Mouse (Mus musculus) left cerebral cortex, adult 8-10 months (tissue): ENCODE data around the gene Ddx10. TPM values are rescaled to one million over a fixed set of nuclear protein-coding genes. Genes with fewer than 3 reads are reported as not detected.

Experiments
- DNase-seq, 2 experiments: peaks; one replicate each; pipeline ENCODE4 v3.0.0; 2022; ENCODE audit warnings: low spot score in 2 of 2
- total RNA-seq, 4 experiments: library from RNA; stranded (reverse); gene quantifications; 2 replicates each; pipeline ENCODE4 v1.2.4; 2022

The Ddx10 gene
- 10 to 100 TPM; 20.0 to 22.1 (median 21.0) TPM for total RNA-seq

GRCm38 (mm10) chr9:53247953-53248397, at the start of gene Ddx10:
Gene Ddx10 (minus strand): TSS chr9:53248053.
- DNase-seq = peak; percentile 96 to 97

GRCm38 (mm10) chr9:53292833-53293232, 45.0 kb upstream of the Ddx10 start:
- DNase-seq = no peak

GRCm38 (mm10) chr9:53290006-53290405, 42.2 kb upstream of the Ddx10 start:
- no peak for DNase-seq

GRCm38 (mm10) chr9:53286793-53287192, 38.9 kb upstream of the Ddx10 start:
- DNase-seq = no peak

- no peak for DNase-seq
Measured at GRCm38 (mm10) chr9:53278997-53279396, 31.1 kb upstream of the Ddx10 start.

- no peak for DNase-seq
Measured at GRCm38 (mm10) chr9:53276381-53276780, 28.5 kb upstream of the Ddx10 start.

- DNase-seq = no peak
Measured at GRCm38 (mm10) chr9:53272714-53273113, 24.9 kb upstream of the Ddx10 start.

- no peak for DNase-seq
Measured at GRCm38 (mm10) chr9:53272207-53272606, 24.4 kb upstream of the Ddx10 start.

- DNase-seq = no peak
Measured at GRCm38 (mm10) chr9:53271281-53272022, 23.6 kb upstream of the Ddx10 start.

GRCm38 (mm10) chr9:53269466-53269755, 21.6 kb upstream of the Ddx10 start:
- no peak for DNase-seq

GRCm38 (mm10) chr9:53268731-53269465, 21.0 kb upstream of the Ddx10 start:
- DNase-seq = no peak

GRCm38 (mm10) chr9:53268036-53268435, 20.2 kb upstream of the Ddx10 start:
- DNase-seq = no peak

- DNase-seq = no peak
Measured at GRCm38 (mm10) chr9:53265589-53265988, 17.7 kb upstream of the Ddx10 start.

GRCm38 (mm10) chr9:53264387-53264786, 16.5 kb upstream of the Ddx10 start:
- no peak for DNase-seq

GRCm38 (mm10) chr9:53258199-53258598, 10.3 kb upstream of the Ddx10 start:
- DNase-seq = no peak

- peak in 1 of 2 experiments; percentile 29 for DNase-seq
Measured at GRCm38 (mm10) chr9:53257772-53258171, 9.9 kb upstream of the Ddx10 start.

GRCm38 (mm10) chr9:53256690-53257305, 8.9 kb upstream of the Ddx10 start:
- DNase-seq = peak in 1 of 2 experiments; percentile 26

- peak; percentile 25 to 36 for DNase-seq
Measured at GRCm38 (mm10) chr9:53254368-53254767, 6.5 kb upstream of the Ddx10 start.

GRCm38 (mm10) chr9:53247516-53247915, 337 bp downstream of the Ddx10 start:
- DNase-seq = no peak

- no peak for DNase-seq
Measured at GRCm38 (mm10) chr9:53218181-53218580, 29.7 kb downstream of the Ddx10 start.

- DNase-seq = no peak
Measured at GRCm38 (mm10) chr9:53208283-53208682, 39.6 kb downstream of the Ddx10 start.

GRCm38 (mm10) chr9:53174590-53174989, 73.3 kb downstream of the Ddx10 start:
- DNase-seq = no peak
